Mouse (Mus musculus): ENCODE results near the gene Gm21425.
"Not testable (repeated sequence)": the region's sequence is repeated elsewhere in the genome, so short reads cannot be mapped to it uniquely, and the experiment has no call there.

The Gm21425 gene

DNA sequence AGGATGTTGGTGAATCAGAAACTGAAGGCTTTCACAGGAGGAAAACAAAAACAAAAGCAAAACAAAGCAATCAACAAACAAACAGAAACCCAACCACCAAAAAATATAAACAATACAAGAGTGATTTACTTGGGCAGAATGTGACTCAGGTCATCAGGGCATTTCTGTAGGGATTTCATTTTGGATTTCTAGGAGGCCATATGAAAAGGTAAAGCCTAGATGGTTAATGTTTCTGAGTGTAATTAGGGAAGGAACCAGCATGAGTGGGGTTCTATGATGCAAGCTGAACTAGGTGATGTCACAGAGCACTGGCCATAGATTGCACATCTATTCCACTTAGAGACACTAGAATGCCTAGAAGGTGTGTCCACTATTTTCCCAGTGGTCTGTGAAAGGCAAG, at the start of gene Gm21425:
TSS of gene Gm21425 (plus strand) at position 301 of the 400 bp plus-strand sequence.
- DNase-seq (ENCODE audit: low spot score in 2 of 2): not testable (repeated sequence)

DNA sequence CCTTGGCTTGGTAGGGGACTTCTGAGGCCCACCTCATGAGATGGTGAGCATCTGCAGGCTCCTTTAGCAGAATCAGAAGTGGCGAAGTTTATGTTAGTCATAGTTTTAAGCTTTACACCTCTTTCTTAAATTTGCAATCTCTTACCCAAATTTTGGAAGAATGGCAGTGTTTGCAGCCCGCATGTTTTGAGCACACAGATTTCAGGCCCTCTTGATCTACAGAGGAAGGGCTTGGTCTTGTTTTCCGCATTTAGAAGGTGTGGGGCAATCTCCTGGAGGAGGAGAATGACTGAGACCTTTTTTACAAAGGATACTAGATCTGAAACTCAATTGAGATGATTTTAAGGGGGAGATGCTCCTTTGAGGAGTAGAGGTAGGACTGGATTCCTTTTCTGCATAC, 28.4 kb upstream of the Gm21425 start, which contains the start of gene Gm21891:
TSS of gene Gm21891 (minus strand) at position 101 of the 400 bp plus-strand sequence.
- not testable (repeated sequence) for DNase-seq (ENCODE audit: low spot score in 2 of 2)
